Mouse (Mus musculus) intestine, embryonic 16.5 days (tissue): ENCODE measurements at regions not wholly inside any gene's neighbourhood (a gene's known extent, or its start where the extent isn't known, plus 50 kb on each side); places are given as distances from the start of the nearest gene placed in this dataset.
A peak's percentile ranks its signal among the peaks of the same experiment; 100 is the strongest.

Experiments used
- ATAC-seq: fragments of 200-750 bp; cut with Nextera tagmentation; 2 replicates; pipeline ENCODE4 v1.8.0; 2017; ENCODE audit warnings: moderate TSS enrichment, moderate library complexity
- H3K27ac ChIP-seq: fragments of 300-500 bp; sonication (generic); 2 replicates; pipeline ENCODE4 v1.5.1; 2014; ENCODE audit warnings: mild to moderate bottlenecking, low read length
- H3K27me3 ChIP-seq: fragments of 300-500 bp; sonication (generic); replicated peaks from 2 replicates; pipeline ENCODE4 v1.6.1; 2014; ENCODE audit warnings: low read length, control low read depth, mixed read lengths; ENCODE audit not compliant: control insufficient read depth, insufficient read depth
- H3K36me3 ChIP-seq: fragments of 300-500 bp; sonication (generic); 2 replicates; pipeline ENCODE4 v1.6.1; 2014; ENCODE audit warnings: low read length, control low read depth; ENCODE audit not compliant: control insufficient read depth, insufficient read depth
- H3K4me1 ChIP-seq: fragments of 300-500 bp; sonication (generic); 2 replicates; pipeline ENCODE4 v1.6.1; 2014; ENCODE audit warnings: low read length, control low read depth, mixed read lengths; ENCODE audit not compliant: control insufficient read depth, insufficient read depth
- H3K4me2 ChIP-seq: fragments of 300-500 bp; sonication (generic); 2 replicates; pipeline ENCODE4 v1.6.1; 2014; ENCODE audit warnings: low read depth, low read length, control low read depth
- H3K4me3 ChIP-seq: fragments of 300-500 bp; sonication (generic); 2 replicates; pipeline ENCODE4 v1.5.1; 2014; ENCODE audit warnings: mild to moderate bottlenecking, low read length
- H3K9ac ChIP-seq: fragments of 300-500 bp; sonication (generic); 2 replicates; pipeline ENCODE4 v1.6.1; 2014; ENCODE audit warnings: low read depth, low read length
- H3K9me3 ChIP-seq: fragments of 300-500 bp; sonication (generic); 2 replicates; pipeline ENCODE4 v1.6.1; 2016; ENCODE audit warnings: low read length, control low read depth; ENCODE audit not compliant: control insufficient read depth
- WGBS: fragments of 180-500 bp; shearing (Covaris S2); extraction: QIAGEN DNeasy Blood & Tissue Kit; methylation state at CpG from one replicate; pipeline ENCODE4 v1.1.7; 2014; 5-methylcytosine and 5-hydroxymethylcytosine counted together

DNA sequence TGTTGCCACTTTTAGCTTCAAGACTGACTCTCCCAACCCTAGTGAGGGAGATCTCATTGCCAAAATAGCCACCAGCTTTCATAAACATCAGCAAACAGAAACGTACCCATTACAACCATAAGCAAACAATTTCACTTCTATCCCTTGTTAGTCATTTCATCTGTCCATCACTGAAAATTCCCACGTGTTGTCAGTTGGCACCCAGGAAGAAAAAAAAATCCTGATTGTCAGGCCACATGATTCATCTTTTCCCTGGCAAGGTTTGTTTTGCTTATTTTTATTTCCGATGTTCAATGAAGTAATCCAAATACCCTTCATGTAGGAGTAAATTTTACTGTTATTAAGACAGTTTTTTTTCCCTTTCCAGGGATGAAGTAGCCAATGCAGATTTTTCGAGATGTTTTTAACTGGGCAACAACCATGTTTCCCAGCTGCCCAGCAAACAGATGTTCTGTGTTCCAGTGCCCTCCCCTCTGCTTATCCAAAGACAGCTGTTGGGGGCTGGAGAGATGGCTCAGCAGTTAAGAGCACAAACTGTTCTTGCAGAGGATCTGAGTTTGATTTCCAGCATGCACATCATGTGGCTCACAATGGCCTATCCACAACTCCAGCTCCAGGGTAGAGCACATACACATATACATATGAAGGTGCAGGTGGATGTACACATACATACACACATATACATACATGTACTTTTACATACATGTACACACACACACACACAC is 189.3 kb upstream of the Phactr1 start:
- Histone ChIP-seq H3K9me3 (no peaks in the 10 kb centered on the region), H3K4me2 (no peak overlapping the region), H3K9ac (no peak overlapping the region), H3K27ac (no peak overlapping the region), H3K4me3 (no peak overlapping the region), H3K36me3 (no peaks in the 10 kb centered on the region), H3K4me1 (no peaks in the 10 kb centered on the region), H3K27me3 (no peaks in the 10 kb centered on the region)
- no peak for ATAC-seq
- WGBS = 62% methylated on average over 4 of the region's 4 CpGs

DNA sequence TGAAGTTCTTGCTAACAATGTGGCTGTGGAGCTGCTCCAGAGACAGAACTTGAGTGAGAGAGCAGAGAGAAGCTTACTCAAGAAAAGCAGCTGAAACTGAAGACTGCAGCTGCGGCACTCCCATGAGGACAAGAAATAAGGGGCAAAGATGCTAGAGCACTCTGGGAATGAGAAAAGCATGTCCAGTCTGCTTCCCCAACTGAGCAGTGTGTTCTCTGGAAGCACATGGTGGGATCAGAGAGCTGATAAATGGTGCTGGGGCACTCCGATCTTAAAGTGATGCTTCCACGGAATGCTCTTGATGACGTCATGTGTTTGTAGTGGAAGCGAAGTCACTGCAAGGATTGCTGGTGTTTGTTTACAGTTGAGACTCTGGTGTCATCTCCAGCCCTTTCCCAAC is 186.1 kb upstream of the Phactr1 start:
- no peak for ATAC-seq
- Histone ChIP-seq H3K9ac (no peak overlapping the region), H3K27ac (no peak overlapping the region), H3K4me3 (no peak overlapping the region), H3K4me2 (no peak overlapping the region), H3K4me1 (no peaks in the 10 kb centered on the region), H3K9me3 (no peaks in the 10 kb centered on the region), H3K27me3 (no peaks in the 10 kb centered on the region), H3K36me3 (no peaks in the 10 kb centered on the region)
- 55% methylated on average over 5 of the region's 5 CpGs for WGBS

DNA sequence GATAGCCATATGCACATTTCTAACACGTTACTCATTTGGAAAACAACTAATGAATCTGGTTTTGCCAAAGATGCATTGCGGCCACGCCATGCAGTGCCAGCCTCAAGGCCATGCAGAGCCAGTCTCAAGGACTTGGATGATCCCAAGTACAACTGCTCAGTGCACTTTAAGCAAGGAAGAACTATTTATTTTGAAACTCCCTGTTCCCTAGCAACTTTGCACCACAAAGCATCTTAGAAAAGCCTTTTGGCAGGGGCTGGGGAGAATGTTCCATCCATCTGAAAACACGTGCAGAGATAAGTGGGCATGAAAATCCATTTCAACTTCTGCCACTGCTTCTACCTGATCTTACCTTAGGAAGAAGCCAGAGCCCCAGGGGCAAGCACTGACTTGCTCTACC is 182.1 kb upstream of the Phactr1 start:
- ATAC-seq = no peak
- H3K9me3 ChIP-seq = no peaks in the 10 kb centered on the region
- H3K4me3 ChIP-seq = no peak overlapping the region
- H3K27ac ChIP-seq = no peak overlapping the region
- no peak overlapping the region for H3K4me2 ChIP-seq
- 77% methylated on average over 4 of the region's 4 CpGs for WGBS
- H3K36me3 ChIP-seq = no peaks in the 10 kb centered on the region
- no peak overlapping the region for H3K9ac ChIP-seq
- no peaks in the 10 kb centered on the region for H3K27me3 ChIP-seq
- H3K4me1 ChIP-seq = no peaks in the 10 kb centered on the region

DNA sequence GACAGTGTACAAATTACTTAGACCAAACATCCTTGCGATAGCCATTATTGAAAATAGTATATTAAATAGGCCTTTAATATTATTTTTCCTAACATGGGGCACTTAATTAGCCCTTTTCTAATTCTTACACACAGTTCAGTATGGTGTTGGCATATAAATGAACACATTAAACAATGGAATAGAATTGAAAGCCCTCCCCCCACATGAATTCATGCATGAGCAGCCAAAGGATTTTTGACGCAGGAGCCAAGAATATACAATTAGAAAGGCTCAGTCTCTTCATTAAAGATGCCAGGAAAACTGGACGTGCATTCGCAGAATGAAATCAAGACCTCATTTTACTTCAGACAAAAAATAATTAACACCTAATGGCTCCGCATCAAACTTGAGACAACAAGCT is 172.9 kb upstream of the Phactr1 start:
- no peaks in the 10 kb centered on the region for H3K4me1 ChIP-seq
- WGBS = 85% methylated on average over 5 of the region's 5 CpGs
- no peak overlapping the region for H3K9ac ChIP-seq
- H3K4me3 ChIP-seq = no peak overlapping the region
- no peaks in the 10 kb centered on the region for H3K9me3 ChIP-seq
- no peak overlapping the region for H3K27ac ChIP-seq
- no peaks in the 10 kb centered on the region for H3K36me3 ChIP-seq
- no peak overlapping the region for H3K4me2 ChIP-seq
- no peak for ATAC-seq
- H3K27me3 ChIP-seq = no peaks in the 10 kb centered on the region

DNA sequence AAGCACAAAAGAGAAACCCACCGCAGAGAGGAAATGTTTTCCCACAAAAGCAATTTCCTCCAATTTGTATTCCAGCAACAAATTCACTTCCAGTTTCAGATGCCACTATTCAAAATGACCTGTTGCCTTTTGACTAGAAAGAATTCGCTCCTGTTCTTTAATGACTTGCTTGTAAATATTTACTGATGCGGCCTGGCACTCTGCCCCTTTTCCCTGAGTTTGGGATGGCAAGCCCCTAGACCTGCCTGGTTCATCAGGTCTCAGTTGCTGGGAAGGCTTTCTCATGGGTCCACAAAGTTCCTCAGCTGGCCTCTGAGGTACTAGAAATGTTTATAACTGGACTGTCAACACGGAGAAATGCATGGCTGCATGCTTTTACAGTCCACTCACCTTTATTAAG is 161.7 kb upstream of the Phactr1 start:
- Histone ChIP-seq H3K4me1 (no peaks in the 10 kb centered on the region), H3K9me3 (no peaks in the 10 kb centered on the region), H3K36me3 (no peaks in the 10 kb centered on the region), H3K9ac (no peak overlapping the region), H3K27me3 (no peaks in the 10 kb centered on the region), H3K27ac (no peak overlapping the region), H3K4me3 (no peak overlapping the region), H3K4me2 (no peak overlapping the region)
- WGBS = 48% methylated on average over 4 of the region's 4 CpGs
- no peak for ATAC-seq

DNA sequence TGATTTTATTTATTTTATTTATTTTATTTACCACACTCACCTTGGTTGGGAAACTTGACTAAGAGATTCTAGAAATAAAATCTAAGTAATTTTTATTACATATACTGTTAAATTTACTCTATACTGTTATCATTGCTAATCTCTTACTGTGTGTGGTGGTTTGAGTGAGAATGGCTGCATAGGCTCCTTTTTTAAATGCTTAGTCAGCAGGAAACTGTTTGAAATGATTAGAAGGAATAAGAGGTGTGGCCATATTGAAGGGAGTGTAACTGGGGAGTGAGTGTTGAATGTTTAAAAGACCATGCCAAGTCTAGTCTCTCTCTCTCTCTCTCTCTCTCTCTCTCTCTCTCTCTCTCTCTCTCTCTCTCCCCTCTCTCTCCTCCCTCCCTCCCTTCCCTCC is 157.9 kb upstream of the Phactr1 start:
- Histone ChIP-seq H3K4me2 (no peak overlapping the region), H3K27me3 (no peaks in the 10 kb centered on the region), H3K4me3 (no peak overlapping the region), H3K9ac (no peak overlapping the region), H3K27ac (no peak overlapping the region), H3K36me3 (no peaks in the 10 kb centered on the region), H3K4me1 (peaks cover 6% of the 10 kb centered on the region), H3K9me3 (no peaks in the 10 kb centered on the region)
- no peak for ATAC-seq

DNA sequence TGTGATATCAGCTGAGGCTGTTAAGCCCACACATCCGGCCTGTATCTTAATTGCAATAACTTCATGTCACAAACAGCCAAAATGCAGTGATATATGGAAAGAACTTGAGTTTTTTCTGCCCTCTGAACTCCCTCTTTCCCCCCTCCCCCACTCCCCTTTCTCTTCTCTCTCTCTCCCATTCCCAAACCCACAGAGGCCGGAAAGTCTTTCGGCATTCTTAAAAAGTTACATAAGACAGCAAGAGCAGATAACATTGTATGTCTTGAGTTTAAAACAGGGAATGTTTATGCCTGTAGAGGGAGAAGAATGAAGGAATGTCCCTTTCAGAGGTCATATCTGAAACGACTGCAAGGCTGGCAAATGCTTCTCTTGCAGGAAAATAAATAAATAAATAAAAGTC is 154.3 kb upstream of the Phactr1 start:
- Histone ChIP-seq H3K9ac (no peak overlapping the region), H3K4me1 (peaks cover 6% of the 10 kb centered on the region), H3K4me3 (no peak overlapping the region), H3K27me3 (no peaks in the 10 kb centered on the region), H3K27ac (no peak overlapping the region), H3K36me3 (no peaks in the 10 kb centered on the region), H3K9me3 (no peaks in the 10 kb centered on the region), H3K4me2 (no peak overlapping the region)
- WGBS = 29% methylated on average over 4 of the region's 4 CpGs
- ATAC-seq = no peak

DNA sequence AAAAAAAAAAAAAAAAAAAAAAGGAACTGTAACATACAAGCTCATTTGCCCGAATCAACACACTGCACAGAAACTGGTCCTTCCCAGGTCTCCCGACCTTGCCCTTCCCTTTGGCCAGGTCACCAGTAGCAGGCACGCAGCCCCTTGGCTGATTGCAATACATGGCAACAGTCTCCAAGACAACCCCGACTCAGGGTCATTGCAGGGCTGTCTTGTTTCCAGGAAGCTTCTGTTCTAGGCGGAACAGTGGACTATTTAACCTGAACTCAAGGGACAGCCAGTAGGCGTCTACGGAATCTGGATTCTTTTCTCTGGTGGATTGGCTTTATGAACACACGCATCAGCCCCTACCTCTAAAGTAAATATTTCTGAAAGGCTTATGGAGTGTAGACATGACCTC is 153.5 kb upstream of the Phactr1 start:
- no peaks in the 10 kb centered on the region for H3K9me3 ChIP-seq
- H3K27me3 ChIP-seq = no peaks in the 10 kb centered on the region
- H3K4me2 ChIP-seq = no peak overlapping the region
- no peaks in the 10 kb centered on the region for H3K36me3 ChIP-seq
- H3K4me1 ChIP-seq = peaks cover 6% of the 10 kb centered on the region
- WGBS = 12% methylated on average over 8 of the region's 8 CpGs
- H3K27ac ChIP-seq = no peak overlapping the region
- H3K9ac ChIP-seq = no peak overlapping the region
- peak; percentile 67 for ATAC-seq
- H3K4me3 ChIP-seq = no peak overlapping the region

DNA sequence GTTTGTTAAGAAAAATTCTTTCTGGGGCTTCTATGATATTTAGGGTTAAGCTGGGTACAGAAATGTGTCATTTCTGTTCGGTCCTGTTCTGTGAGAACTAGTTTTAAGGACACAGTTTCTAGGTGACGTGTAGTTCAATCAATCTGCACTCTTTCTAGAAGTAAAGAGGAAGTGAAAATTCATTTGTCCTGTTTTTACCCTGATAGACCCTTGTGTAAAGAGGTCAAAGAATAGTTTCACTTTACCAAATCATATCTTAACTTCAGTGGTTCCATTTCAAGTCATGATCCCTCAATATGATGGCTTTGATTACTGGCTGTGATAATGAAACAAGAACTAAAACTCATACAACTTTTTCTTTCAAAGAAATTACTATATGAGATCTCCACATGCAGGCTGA is 152.3 kb upstream of the Phactr1 start:
- no peak overlapping the region for H3K27ac ChIP-seq
- no peak for ATAC-seq
- no peaks in the 10 kb centered on the region for H3K9me3 ChIP-seq
- H3K36me3 ChIP-seq = no peaks in the 10 kb centered on the region
- 84% methylated on average over 2 of the region's 2 CpGs for WGBS
- H3K4me2 ChIP-seq = no peak overlapping the region
- H3K4me1 ChIP-seq = peaks cover 6% of the 10 kb centered on the region
- H3K27me3 ChIP-seq = no peaks in the 10 kb centered on the region
- H3K9ac ChIP-seq = no peak overlapping the region
- H3K4me3 ChIP-seq = no peak overlapping the region

DNA sequence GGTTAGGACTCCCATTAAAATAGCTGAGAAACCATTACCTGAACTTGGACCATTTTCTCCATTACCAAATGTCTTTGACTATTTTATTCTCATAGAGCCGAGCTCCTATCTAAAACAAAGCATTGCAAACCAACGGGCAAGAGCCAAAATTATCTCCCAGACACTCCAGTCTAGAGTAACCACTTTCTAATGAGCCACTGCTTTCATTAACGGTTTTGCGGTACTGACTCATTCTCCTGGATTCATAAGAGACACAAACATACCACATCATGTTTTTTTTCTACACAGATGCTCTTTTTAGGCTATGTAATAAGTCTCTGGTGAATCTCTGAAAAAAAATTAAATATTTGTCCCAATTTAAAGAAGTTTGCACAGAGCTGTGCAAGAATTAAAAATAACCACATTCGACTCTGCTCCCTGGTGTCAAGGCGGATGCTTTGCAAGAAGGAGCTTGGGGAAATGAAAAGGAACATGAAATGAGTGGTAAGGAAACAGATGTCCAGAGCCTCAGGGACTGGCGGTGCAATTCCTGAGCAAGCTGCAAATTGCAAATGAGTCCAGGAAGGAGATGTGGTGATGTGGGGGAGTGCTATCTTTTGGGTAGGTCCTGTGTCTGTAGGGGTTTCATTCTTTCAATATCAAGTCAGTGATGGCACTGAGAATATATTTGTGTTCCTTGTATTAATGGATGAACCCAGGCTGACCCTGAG is 143.8 kb upstream of the Phactr1 start:
- Histone ChIP-seq H3K27me3 (no peaks in the 10 kb centered on the region), H3K9ac (no peak overlapping the region), H3K9me3 (no peaks in the 10 kb centered on the region), H3K4me1 (no peaks in the 10 kb centered on the region), H3K4me3 (no peak overlapping the region), H3K27ac (no peak overlapping the region), H3K4me2 (no peak overlapping the region), H3K36me3 (no peaks in the 10 kb centered on the region)
- no peak for ATAC-seq
- 76% methylated on average over 7 of the region's 7 CpGs for WGBS
